Mouse (Mus musculus) heart, embryonic 14.5 days (tissue): ENCODE data around the gene Psmb9. TPM values are rescaled to one million over a fixed set of nuclear protein-coding genes. Genes with fewer than 3 reads are reported as not detected.
"Not testable (repeated sequence)": the region's sequence is repeated elsewhere in the genome, so short reads cannot be mapped to it uniquely, and the experiment has no call there.

Source experiments
- ATAC-seq: fragments of 200-750 bp; cut with Nextera tagmentation; 2 replicates; pipeline ENCODE4 v1.8.0; 2017; ENCODE audit warnings: low read depth, moderate TSS enrichment; ENCODE audit not compliant: insufficient number of reproducible peaks, insufficient read depth, low FRiP score
- H3K27ac ChIP-seq, 2 experiments: fragments of 200-500 bp in 1 of 2; fragments of 300-500 bp in 1 of 2; sonication (generic) in 1 of 2; replicated peaks in 1 of 2; 2 replicates each; pipeline ENCODE4 v1.5.1; 2012 to 2014; ENCODE audit warnings: low read depth in 2 of 2, low read length in 2 of 2, control low read depth in 1 of 2, mild to moderate bottlenecking in 1 of 2, mixed read lengths in 1 of 2; ENCODE audit not compliant: control insufficient read depth in 1 of 2, insufficient read depth in 1 of 2
- H3K27me3 ChIP-seq: fragments of 300-500 bp; sonication (generic); 2 replicates; pipeline ENCODE4 v1.6.1; 2014; ENCODE audit warnings: mild to moderate bottlenecking, low read length, control low read depth; ENCODE audit not compliant: control insufficient read depth, insufficient read depth
- H3K36me3 ChIP-seq: fragments of 300-500 bp; sonication (generic); 2 replicates; pipeline ENCODE4 v1.6.1; 2014; ENCODE audit warnings: mild to moderate bottlenecking, control low read depth, low read length, mixed read lengths; ENCODE audit not compliant: control insufficient read depth, insufficient read depth
- H3K4me1 ChIP-seq, 2 experiments: fragments of 200-500 bp in 1 of 2; fragments of 300-500 bp in 1 of 2; sonication (generic) in 1 of 2; 2 replicates each; pipeline ENCODE4 v1.6.1; 2012 to 2014; ENCODE audit warnings: low read length in 2 of 2, control low read depth in 1 of 2, mixed read lengths in 1 of 2; ENCODE audit not compliant: control insufficient read depth in 2 of 2, insufficient read depth in 2 of 2
- H3K4me2 ChIP-seq: fragments of 300-500 bp; sonication (generic); 2 replicates; pipeline ENCODE4 v1.6.1; 2014; ENCODE audit warnings: mild to moderate bottlenecking, low read length
- H3K4me3 ChIP-seq, 2 experiments: fragments of 200-500 bp in 1 of 2; fragments of 300-500 bp in 1 of 2; sonication (generic) in 1 of 2; 2 replicates each; pipeline ENCODE4 v1.5.1; 2012 to 2014; ENCODE audit warnings: low read length in 2 of 2, mild to moderate bottlenecking in 2 of 2, control low read depth in 1 of 2, low read depth in 1 of 2, moderate library complexity in 1 of 2; ENCODE audit not compliant: control insufficient read depth in 1 of 2, insufficient read depth in 1 of 2
- H3K9ac ChIP-seq: fragments of 300-500 bp; sonication (generic); 2 replicates; pipeline ENCODE4 v1.6.1; 2014; ENCODE audit warnings: mild to moderate bottlenecking, low read length
- H3K9me3 ChIP-seq: fragments of 300-500 bp; sonication (generic); 2 replicates; pipeline ENCODE4 v1.6.1; 2016; ENCODE audit warnings: low read length, control low read depth; ENCODE audit not compliant: control insufficient read depth
- WGBS: fragments of 180-500 bp; shearing (Covaris S2); extraction: QIAGEN DNeasy Blood & Tissue Kit; methylation state at CpG from one replicate; pipeline ENCODE4 v1.1.7; 2014; 5-methylcytosine and 5-hydroxymethylcytosine counted together
- polyA plus RNA-seq: library from polyadenylated mRNA; unstranded; fragments of >200 nt; fragmentation: Nextera tagmentation; extraction: Ambion mirVana; gene quantifications from 2 replicates; pipeline ENCODE4 v1.2.1, GENCODE M21; 2014

Psmb9 gene
- polyA plus RNA-seq, 1 experiment from 2014 or later = 1.7 TPM

DNA sequence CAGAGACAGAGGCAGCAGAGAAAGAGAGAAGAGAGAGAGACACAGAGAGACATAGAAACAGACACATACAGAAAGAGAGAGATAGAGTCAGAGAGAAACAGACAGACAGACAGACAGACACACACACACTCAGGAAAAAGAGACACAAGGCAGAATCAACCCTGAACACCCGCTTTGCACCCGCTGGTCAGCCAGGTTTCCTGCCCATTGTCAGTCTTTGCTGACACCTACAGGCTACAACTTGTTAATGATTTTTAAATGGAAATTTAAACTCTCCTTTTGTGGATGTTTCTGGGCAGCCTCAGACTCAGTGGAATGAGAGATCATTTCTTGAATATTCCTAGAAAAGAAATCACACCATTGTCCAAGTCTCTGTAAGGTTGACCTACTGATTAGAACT, 18.3 kb downstream of the Psmb9 start:
- no peak overlapping the region for H3K4me2 ChIP-seq
- WGBS = 0% methylated on average over 2 of the region's 2 CpGs
- H3K4me1 ChIP-seq = no peaks in the 10 kb centered on the region
- H3K27me3 ChIP-seq = 0 out of 2 replicates have a peak, but pooled peaks cover 3% of the 10 kb centered on the region
- no peak for ATAC-seq
- no peaks in the 10 kb centered on the region for H3K36me3 ChIP-seq
- no peak overlapping the region for H3K4me3 ChIP-seq
- no peak overlapping the region for H3K9ac ChIP-seq
- peaks cover 9% of the 10 kb centered on the region for H3K9me3 ChIP-seq
- no peak overlapping the region for H3K27ac ChIP-seq

DNA sequence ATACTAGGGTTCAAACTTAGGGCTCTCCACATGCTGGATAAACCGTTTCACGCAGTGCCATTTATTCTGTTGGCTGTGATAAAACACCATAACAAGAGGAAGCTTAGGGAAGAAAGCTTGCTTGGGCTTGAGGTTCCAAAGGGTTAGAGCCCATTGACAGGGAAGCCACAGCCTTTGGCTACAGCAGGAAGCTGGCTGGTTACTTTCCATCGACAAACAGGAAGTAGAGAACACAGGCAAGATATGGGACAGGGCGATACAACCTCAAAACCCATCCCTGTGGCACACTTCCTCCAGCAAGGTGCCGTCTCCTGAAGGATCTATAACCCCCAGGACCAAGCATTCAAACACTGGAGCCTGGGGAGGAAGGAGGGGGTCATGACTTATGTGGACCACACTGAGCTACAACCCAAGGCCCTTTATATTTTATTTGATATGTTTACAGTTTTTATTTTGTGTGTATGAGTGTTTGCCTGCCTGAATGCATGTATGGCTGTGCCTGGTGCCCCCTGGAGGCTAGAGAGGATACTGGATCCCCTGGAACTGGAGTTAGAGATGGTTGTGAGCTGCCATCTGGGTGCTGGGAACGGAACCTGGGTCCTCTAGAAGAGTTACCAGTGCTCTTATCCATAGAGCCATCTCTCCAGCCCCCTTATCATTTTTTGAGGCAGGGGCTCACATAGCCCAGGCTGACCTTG, 22.4 kb downstream of the Psmb9 start:
- Histone ChIP-seq H3K27ac (no peak overlapping the region), H3K4me2 (no peak overlapping the region), H3K4me1 (no peaks in the 10 kb centered on the region), H3K9ac (no peak overlapping the region), H3K36me3 (no peaks in the 10 kb centered on the region), H3K27me3 (0 out of 2 replicates have a peak, but pooled peaks cover 3% of the 10 kb centered on the region), H3K4me3 (no peak overlapping the region), H3K9me3 (0 out of 2 replicates have a peak, but pooled peaks cover 4% of the 10 kb centered on the region)
- ATAC-seq = no peak
- 68% methylated on average over 6 of the region's 6 CpGs for WGBS

DNA sequence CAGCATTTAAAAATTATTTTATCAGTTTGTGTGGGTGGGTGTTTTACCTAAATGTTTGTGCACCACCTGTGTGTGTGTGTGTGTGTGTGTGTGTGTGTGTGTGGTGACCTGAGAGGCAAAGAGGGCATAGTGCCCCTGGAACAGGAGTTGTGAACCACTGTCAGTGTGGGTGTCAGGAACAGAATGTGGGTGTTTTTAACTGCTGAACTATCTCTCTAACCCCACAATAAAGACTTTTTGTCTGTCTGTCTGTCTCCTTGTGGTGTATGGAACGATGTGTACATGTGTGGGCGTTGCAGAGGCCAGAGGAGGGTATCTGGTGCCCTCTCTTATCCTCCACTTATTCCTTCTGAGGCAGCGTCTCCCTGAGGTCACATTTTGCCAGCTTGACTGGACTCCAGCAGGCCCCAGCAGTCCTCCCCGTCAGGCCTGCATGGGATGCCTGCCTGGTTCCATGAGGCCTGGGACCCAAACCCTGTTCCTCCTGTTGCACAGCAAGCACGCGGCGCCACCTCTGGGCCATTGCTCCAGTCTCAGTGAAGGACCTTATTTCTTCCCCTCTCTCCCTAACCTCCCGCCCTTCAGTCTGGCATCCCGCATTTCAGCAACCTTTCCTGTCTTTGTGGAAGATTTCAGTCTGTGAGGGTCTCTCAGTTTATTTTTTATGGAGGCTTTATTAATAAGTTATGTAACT, 23.2 kb downstream of the Psmb9 start:
- Histone ChIP-seq H3K4me2 (no peak overlapping the region), H3K9me3 (0 out of 2 replicates have a peak, but pooled peaks cover 4% of the 10 kb centered on the region), H3K36me3 (no peaks in the 10 kb centered on the region), H3K4me3 (no peak overlapping the region), H3K27ac (no peak overlapping the region), H3K27me3 (0 out of 2 replicates have a peak, but pooled peaks cover 3% of the 10 kb centered on the region), H3K9ac (no peak overlapping the region), H3K4me1 (no peaks in the 10 kb centered on the region)
- ATAC-seq = no peak
- WGBS = 30% methylated on average over 9 of the region's 9 CpGs

DNA sequence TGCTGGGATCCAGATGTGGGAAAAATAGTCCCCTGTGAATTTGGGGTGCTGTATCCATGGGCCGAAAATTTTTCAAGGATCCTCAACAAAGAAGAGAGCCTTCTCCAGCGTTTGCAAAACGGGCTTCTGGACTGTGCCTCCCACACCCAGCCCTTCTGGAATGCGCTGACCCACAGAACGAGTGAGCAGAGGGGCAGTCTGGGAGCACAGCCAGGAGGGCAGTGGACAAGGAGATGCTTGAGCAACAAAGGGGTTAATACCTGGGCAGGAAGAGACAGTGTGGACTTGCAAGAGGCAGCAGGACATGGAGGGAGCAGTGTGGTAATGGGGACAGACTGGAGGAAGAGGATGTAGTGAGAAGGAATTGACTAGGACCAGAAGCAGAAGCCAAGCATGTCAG, 32.0 kb downstream of the Psmb9 start:
- Histone ChIP-seq H3K9ac (no peak overlapping the region), H3K27ac (no peak overlapping the region), H3K4me3 (no peak overlapping the region), H3K4me2 (no peak overlapping the region), H3K36me3 (no peaks in the 10 kb centered on the region), H3K27me3 (no peaks in the 10 kb centered on the region), H3K4me1 (no peaks in the 10 kb centered on the region), H3K9me3 (no peaks in the 10 kb centered on the region)
- 37% methylated on average over 5 of the region's 5 CpGs for WGBS
- ATAC-seq = no peak

DNA sequence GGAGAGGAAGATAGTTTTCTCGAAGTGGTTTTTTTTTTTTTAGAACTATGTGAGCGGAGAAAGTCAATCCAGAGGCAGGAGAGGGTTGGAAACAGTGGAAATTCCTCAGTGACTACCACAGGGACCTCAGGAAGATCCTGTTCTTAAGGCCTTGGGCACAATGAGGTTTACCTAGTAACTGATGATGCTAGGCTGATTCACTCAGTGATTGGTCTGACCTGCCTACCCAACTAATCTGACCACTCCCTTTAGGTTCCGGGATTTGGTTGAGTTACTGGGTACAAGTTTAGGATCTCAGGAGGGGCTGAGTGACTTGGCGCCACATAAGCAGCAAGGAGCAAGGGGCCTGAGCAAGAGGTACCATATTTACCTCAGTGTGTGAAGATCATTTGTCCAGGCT, 34.6 kb downstream of the Psmb9 start, which contains the start of gene H2-DMb1:
Gene H2-DMb1 (plus strand): TSS at position 150 of the 400 bp plus-strand sequence.
- H3K4me1 ChIP-seq = no peaks in the 10 kb centered on the region
- no peak for ATAC-seq
- no peak within 1 kb of the TSS for H3K9ac ChIP-seq
- 49% methylated on average over 4 of the region's 4 CpGs for WGBS
- no peaks in the 10 kb centered on the region for H3K9me3 ChIP-seq
- H3K4me2 ChIP-seq = no peak within 1 kb of the TSS
- no peaks in the 10 kb centered on the region for H3K27me3 ChIP-seq
- no peaks in the 10 kb centered on the region for H3K36me3 ChIP-seq
- no peak within 1 kb of the TSS for H3K27ac ChIP-seq
- H3K4me3 ChIP-seq = no peak within 1 kb of the TSS

DNA sequence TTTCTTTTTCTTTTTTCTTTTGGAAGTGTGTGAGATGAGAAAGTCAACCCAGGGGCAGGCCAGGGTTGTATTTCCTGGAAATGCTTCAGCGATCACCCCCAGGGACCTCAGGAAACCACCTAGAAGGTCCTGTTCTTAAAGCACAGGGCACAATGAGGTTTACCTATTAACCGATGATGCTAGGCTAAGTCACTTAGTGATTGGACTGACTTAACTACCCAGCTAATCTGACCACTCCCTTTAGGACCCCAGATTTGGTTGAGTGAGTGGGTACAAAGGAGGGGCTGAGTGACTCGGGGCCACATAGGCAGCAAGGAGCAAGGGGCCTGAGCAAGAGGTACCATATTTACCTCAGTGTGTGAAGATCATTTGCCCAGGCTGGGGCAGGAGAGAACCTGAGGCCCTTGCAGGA, 42.6 kb downstream of the Psmb9 start:
- Histone ChIP-seq H3K9ac (no peak overlapping the region), H3K4me1 (peaks cover 3% of the 10 kb centered on the region in 2 experiments; a peak in 2 of 4 replicates), H3K27me3 (peaks cover 16% of the 10 kb centered on the region; the same call in 1 of the 2 replicates), H3K4me2 (no peak overlapping the region), H3K36me3 (no peaks in the 10 kb centered on the region), H3K4me3 (no peak overlapping the region), H3K27ac (no peak overlapping the region), H3K9me3 (no peaks in the 10 kb centered on the region)
- WGBS = 69% methylated on average over 3 of the region's 3 CpGs
- no peak for ATAC-seq

DNA sequence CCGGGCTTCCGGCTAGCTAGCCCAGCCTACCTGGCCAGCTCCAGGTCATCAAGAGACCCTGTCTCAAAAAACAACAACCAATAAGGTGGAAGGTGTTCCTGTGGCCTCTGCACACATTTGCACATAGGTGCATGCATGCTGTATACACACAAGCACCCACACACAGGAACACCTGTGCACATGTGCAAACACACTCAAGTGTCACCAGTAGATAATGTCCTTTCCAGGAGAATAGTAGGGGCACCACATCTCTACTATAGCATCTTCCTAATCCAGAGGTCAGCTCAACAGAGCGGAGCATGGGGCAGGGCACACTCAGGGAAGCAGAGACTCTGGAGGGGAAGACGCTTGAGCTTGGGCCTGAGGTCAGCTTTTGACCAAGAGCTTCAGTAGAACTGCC, 43.3 kb downstream of the Psmb9 start:
- ATAC-seq, H3K36me3 ChIP-seq, H3K4me3 ChIP-seq, H3K9me3 ChIP-seq, H3K4me1 ChIP-seq, H3K4me2 ChIP-seq, H3K27ac ChIP-seq, H3K9ac ChIP-seq: not testable (repeated sequence)
- H3K27me3 ChIP-seq = peaks cover 19% of the 10 kb centered on the region; the same call in 1 of the 2 replicates
- WGBS = 92% methylated on average over 4 of the region's 4 CpGs
